Mouse (Mus musculus): ENCODE measurements around the gene Ascl5. TPM values are rescaled to one million over a fixed set of nuclear protein-coding genes. Genes with fewer than 3 reads are reported as not detected.

Gene Ascl5
- polyA plus RNA-seq, 1 experiment = not detected

DNA sequence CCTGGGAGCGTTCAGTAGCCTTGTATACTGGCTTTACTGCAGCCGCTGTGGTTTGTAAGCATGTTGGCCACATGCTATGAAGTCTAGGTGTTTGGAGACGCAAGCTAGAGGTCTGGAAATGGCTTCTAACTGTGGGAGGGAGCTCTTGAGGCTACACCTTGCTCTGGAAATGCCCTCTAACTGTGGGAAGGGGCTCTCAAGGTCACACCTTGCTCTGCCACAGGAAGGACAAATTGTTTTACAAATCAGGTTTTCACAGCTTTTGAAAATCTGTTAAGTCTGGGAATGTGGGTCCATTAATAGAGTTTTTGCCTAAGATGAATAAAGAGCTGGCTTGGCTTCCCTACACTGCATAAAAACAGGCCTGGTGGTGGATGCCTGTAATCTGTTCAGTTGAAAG is 43.1 kb downstream of the Ascl5 start:
- Histone ChIP-seq H3K27ac (ENCODE audit: control insufficient read depth, insufficient read depth, low read depth, low read length) (no peak overlapping the region), H3K4me1 (ENCODE audit: control insufficient read depth, insufficient read depth, low read length) (peaks cover 2% of the 10 kb centered on the region), H3K27me3 (ENCODE audit: control insufficient read depth, insufficient read depth, low read length) (no peaks in the 10 kb centered on the region), H3K4me3 (ENCODE audit: control insufficient read depth, low read depth, low read length) (no peak overlapping the region), H3K36me3 (ENCODE audit: control insufficient read depth, insufficient read depth, low read length) (no peaks in the 10 kb centered on the region)
- TF ChIP-seq CTCF (IDR thresholded peaks at IDR 0.05; ENCODE audit: control insufficient read depth, insufficient read depth, insufficient replicate concordance, low read depth, low read length) (no peak), POLR2A (IDR thresholded peaks at IDR 0.05; ENCODE audit: control insufficient read depth, low read depth, low read length) (no peak)

DNA sequence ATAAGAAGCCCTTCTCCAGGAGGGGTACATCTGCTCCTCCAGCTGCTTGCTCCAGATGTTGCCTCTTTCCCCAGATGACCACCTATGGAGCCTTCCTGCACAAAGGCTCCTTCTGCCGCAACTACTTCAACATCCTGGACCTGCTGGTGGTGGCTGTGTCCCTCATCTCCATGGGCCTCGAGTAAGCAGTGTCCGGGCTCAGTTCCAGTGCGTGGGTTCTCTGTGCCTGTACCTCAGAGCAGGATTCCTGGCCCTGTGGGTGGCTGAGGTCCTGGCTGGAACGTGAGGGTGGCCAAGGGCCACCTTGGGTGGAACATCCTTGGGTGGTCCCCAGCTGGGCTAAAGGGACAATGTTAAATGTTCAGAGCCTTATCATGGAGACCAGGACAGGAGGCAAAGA is 44.2 kb downstream of the Ascl5 start:
- peaks cover 2% of the 10 kb centered on the region for H3K4me1 ChIP-seq (ENCODE audit: control insufficient read depth, insufficient read depth, low read length)
- no peaks in the 10 kb centered on the region for H3K36me3 ChIP-seq (ENCODE audit: control insufficient read depth, insufficient read depth, low read length)
- TF ChIP-seq CTCF (IDR thresholded peaks at IDR 0.05; ENCODE audit: control insufficient read depth, insufficient read depth, insufficient replicate concordance, low read depth, low read length) (no peak), POLR2A (IDR thresholded peaks at IDR 0.05; ENCODE audit: control insufficient read depth, low read depth, low read length) (no peak)
- no peak overlapping the region for H3K27ac ChIP-seq (ENCODE audit: control insufficient read depth, insufficient read depth, low read depth, low read length)
- H3K4me3 ChIP-seq (ENCODE audit: control insufficient read depth, low read depth, low read length) = no peak overlapping the region
- H3K27me3 ChIP-seq (ENCODE audit: control insufficient read depth, insufficient read depth, low read length) = no peaks in the 10 kb centered on the region

Other genes starting within 250 kb of the Ascl5 start
- 0.15 and 1.2 TPM in 2 replicates for gene Lad1, start 232.2 kb upstream of the Ascl5 start, polyA plus RNA-seq (2012; rRNA removed)
- 2.2 and 2.3 TPM in 2 replicates for gene Tnnt2, start 214.4 kb upstream of the Ascl5 start, polyA plus RNA-seq (2012; rRNA removed)
- gene Pkp1, start 131.6 kb upstream of the Ascl5 start, polyA plus RNA-seq (2012; rRNA removed) = 5.7 and 6.5 TPM in 2 replicates
- 0.79 TPM in 2 replicates for gene Igfn1, start 44.5 kb upstream of the Ascl5 start, polyA plus RNA-seq (2012; rRNA removed)
- 22.5 and 22.6 TPM in 2 replicates for gene Tmem9, start 42.7 kb upstream of the Ascl5 start, polyA plus RNA-seq (2012; rRNA removed)
- 16.5 and 19.4 TPM in 2 replicates for gene Cacna1s, start 1.9 kb downstream of the Ascl5 start, polyA plus RNA-seq (2012; rRNA removed)
- 23.9 and 35.6 TPM in 2 replicates for gene Kif21b, start 80.6 kb downstream of the Ascl5 start, polyA plus RNA-seq (2012; rRNA removed)
- 11.9 and 13.3 TPM in 2 replicates for gene Mroh3, start 162.0 kb downstream of the Ascl5 start, polyA plus RNA-seq (2012; rRNA removed)
- 23.3 and 28.7 TPM in 2 replicates for gene Inava, start 183.5 kb downstream of the Ascl5 start, polyA plus RNA-seq (2012; rRNA removed)
- 0.57 and 0.58 TPM in 2 replicates for gene Gpr25, start 210.1 kb downstream of the Ascl5 start, polyA plus RNA-seq (2012; rRNA removed)